Mouse (Mus musculus): Measurements from ENCODE around the gene Flg. TPM values are rescaled to one million over a fixed set of nuclear protein-coding genes. Genes with fewer than 3 reads are reported as not detected.

Flg gene
- polyA plus RNA-seq, 1 experiment from 2014 or later = 0.24 TPM

DNA sequence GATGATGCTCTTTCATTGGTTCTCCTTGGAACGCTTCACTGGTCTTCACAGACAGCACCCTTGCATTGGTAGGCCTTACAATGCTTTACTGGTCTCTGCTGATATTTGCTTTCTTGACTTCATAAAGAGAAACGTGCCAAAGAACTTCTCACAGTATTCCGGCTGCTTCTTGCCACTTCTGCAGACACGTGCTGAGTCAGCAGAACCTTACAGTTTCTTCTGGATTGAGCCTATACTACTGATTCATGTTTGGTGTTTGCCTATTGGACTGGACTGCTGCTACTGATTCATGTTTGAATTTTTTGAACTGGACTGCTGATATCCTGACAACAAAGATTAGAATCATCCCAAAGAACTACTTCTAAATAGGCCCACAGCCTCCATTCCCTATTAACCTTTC lies 66.7 kb downstream of the Flg start:
- Histone ChIP-seq H3K9me3 (ENCODE audit: control insufficient read depth, low read length) (no peaks in the 10 kb centered on the region), H3K27ac (ENCODE audit: low read depth, low read length) (no peak overlapping the region), H3K36me3 (ENCODE audit: control insufficient read depth, insufficient read depth, low read length) (no peaks in the 10 kb centered on the region), H3K4me1 (ENCODE audit: control insufficient read depth, insufficient read depth, low read length) (no peaks in the 10 kb centered on the region), H3K9ac (ENCODE audit: low read depth, low read length) (no peak overlapping the region), H3K4me3 (ENCODE audit: low read length) (no peak overlapping the region), H3K27me3 (ENCODE audit: control insufficient read depth, insufficient read depth, low read length) (no peaks in the 10 kb centered on the region), H3K4me2 (replicated peaks; ENCODE audit: low read depth, low read length) (no peak overlapping the region)
- ATAC-seq (ENCODE audit: low FRiP score, low TSS enrichment) = no peak
- WGBS = 88% methylated on average over 4 of the region's 4 CpGs

Other genes starting within 250 kb of the Flg start
- not detected in 2 replicates for gene Gm4858, start 204.7 kb upstream of the Flg start, polyA plus RNA-seq (2014; fragmentation: Nextera tagmentation; extraction: Ambion mirVana)
- not detected in 2 replicates for gene Crnn, start 128.7 kb upstream of the Flg start, polyA plus RNA-seq (2014; fragmentation: Nextera tagmentation; extraction: Ambion mirVana)
- not detected in 2 replicates for gene Flg2, start 76.2 kb upstream of the Flg start, polyA plus RNA-seq (2014; fragmentation: Nextera tagmentation; extraction: Ambion mirVana)
- 0.01 TPM in 1 of 2 replicates, not detected in the other for gene Hrnr, start 46.2 kb downstream of the Flg start, polyA plus RNA-seq (2014; fragmentation: Nextera tagmentation; extraction: Ambion mirVana)
- gene Rptn, start 120.2 kb downstream of the Flg start, polyA plus RNA-seq (2014; fragmentation: Nextera tagmentation; extraction: Ambion mirVana) = not detected in 2 replicates
- gene Tchh, start 168.8 kb downstream of the Flg start, polyA plus RNA-seq (2014; fragmentation: Nextera tagmentation; extraction: Ambion mirVana) = 1.5 and 3.0 TPM in 2 replicates
- gene Tchhl1, start 195.2 kb downstream of the Flg start, polyA plus RNA-seq (2014; fragmentation: Nextera tagmentation; extraction: Ambion mirVana) = 0.46 and 0.54 TPM in 2 replicates
- gene S100a11, start 247.0 kb downstream of the Flg start, polyA plus RNA-seq (2014; fragmentation: Nextera tagmentation; extraction: Ambion mirVana) = 1,151 and 1,469 TPM in 2 replicates

All from kidney, embryonic 14.5 days (tissue).